Mouse (Mus musculus) lung, postnatal 36 days (tissue): ENCODE measurements at regions not wholly inside any gene's neighbourhood (a gene's known extent, or its start where the extent isn't known, plus 50 kb on each side); places are given as distances from the start of the nearest gene placed in this dataset.

ENCODE experiments used
- DNase-seq: peaks from one replicate; pipeline ENCODE4 v3.0.0; 2022; ENCODE audit warnings: mixed read lengths

DNA sequence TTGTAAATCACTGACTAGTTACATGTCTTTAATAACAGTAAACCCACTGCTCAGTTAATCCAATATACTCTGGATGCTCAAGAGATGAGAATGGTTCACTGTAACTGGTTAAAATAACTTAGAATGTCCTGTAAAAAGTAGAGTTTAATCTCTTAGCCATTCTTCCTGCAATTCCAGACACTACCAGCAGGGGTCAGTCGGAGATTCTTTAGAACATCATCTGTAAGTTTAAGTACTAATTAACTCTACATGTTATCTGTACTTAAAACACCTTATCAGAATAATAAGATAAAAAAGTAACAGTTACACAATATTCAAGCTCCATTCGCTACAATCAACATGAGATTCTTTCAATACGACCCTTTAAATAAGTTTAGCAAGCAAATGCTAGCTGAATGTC is 58.7 kb upstream of the Olig3 start:
- peak; percentile 56 for DNase-seq

DNA sequence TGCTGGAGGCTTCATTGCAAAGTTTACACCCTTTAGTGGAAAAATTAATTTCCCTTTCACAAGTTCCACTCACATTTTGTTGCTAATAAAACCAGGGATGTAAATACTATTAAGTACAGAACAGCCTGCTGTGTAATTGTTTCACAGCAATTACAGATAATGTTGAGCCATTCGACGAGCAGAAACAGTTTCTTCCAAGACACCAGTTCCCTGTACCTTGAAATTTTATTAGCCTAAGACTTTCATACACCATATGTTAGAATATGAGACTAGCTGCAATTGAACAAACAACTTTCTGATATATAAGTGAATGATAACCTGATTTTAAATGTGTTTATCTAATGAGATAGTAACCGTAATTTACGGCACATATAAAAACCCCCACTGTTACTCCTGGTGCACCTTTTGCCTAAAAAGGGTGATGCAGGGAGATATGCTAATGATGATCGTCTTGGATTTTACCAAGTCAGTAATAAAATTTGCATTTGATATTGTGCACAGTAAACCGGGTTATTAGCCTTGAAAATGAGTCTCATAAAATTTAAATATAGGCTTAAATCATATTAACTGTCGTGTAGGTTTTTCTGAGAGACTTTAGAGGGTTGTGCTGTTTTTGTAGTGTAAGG is 60.8 kb upstream of the Olig3 start:
- no peak for DNase-seq

DNA sequence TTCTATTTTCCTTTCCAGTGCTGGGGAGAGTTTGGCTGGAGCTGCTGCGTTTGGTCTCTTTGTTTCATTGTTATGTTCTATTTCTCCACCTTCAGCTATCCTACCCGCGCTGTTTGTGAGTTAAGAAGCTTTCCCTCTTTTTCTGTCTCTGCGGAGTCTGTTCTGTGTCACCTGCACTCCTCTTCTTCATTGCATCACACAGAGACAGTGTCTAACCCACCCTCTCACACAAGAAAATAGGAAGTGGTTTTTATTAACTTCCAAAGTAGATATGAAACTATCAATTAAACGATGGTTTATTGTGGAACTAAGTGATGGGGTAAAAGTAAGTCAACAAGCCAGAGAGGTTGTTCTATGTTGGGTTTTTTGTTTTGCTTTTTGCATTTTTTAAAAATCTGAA is 64.9 kb upstream of the Olig3 start:
- DNase-seq: no peak

DNA sequence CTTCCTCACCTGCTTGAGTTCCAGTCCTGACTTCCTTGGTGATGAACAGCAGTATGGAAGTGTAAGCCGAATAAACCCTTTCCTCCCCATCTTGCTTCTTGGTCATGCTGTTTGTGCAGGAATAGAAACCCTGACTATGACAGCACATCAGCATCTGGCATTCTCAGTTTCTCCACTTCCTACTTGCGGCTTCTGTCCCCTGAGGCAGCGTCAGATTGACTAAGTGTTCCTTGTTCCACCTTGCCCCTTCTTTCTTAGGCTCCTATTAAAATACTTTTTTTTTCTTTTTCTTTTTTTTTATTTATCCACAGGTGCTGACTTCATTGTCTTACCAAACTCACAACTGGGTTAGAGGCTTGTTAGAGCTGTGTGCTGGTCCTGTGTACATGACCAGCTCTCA is 65.3 kb upstream of the Olig3 start:
- DNase-seq: peak; percentile 7

DNA sequence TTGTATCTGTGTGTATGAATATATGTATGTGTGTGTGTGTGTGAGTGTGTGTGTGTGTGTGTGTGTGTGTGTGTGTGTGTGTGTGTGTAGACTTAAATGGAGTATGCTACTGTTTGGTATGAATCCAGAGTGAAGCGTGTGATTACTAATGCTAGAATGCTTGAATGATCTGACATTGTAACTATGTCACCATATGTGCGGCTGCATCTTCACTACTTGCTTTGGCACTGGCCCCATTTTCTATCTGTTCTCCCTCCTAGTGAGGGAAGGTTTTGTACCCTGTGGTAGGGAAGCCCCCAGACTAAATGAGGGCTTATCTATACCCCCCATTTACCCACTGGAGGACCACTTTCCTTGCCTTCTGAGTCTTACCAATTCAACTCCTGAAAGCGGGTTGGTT is 74.2 kb upstream of the Olig3 start:
- DNase-seq: no peak

DNA sequence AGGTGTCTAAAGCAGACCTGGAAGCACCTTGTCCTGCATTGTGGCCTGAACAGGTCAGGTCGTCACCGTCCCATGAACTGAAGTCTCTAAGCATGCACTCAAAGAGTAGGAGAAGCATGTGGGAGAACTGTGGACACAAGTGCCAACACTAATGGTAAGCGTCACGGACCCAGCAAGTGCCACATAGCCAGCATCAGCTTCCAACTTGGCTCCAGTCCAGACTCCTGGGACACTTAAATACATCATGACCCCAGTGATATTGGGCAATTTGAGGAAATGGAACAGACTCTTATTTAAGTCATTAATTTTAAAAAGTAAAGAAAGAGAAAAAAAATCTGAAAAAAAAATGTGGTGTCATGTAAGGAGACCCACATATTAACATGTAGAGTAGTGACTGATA is 75.3 kb upstream of the Olig3 start:
- no peak for DNase-seq

DNA sequence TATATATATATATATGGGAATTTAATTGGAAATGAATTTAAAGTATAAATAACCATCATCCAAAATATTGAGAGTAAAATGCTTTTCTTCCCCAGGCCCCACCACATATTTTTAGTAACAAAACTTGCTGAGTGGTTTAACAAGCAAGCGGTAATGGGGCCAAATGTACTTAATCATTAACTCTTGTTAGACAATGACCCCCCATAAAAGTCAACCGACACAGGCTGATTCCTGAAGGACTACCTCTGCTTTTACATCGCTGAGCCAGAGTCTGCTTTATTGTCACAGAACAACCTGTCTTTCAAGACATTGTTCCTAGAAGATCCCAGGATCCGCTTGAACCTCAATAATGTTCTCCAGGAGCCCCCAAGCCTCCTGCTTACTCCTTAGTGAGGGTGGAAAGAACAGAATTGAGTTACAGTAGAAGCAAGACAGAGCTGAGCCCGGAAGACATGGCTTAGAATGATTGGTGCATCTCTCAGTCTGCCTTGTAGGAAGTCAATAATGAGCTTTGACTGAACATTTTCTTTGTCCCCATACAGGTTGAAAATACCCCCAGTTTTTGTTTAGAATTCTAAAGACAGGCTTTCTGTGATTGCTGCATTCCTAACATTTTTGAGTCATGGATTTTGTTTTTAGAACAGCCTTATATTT is 78.0 kb upstream of the Olig3 start:
- DNase-seq: no peak

DNA sequence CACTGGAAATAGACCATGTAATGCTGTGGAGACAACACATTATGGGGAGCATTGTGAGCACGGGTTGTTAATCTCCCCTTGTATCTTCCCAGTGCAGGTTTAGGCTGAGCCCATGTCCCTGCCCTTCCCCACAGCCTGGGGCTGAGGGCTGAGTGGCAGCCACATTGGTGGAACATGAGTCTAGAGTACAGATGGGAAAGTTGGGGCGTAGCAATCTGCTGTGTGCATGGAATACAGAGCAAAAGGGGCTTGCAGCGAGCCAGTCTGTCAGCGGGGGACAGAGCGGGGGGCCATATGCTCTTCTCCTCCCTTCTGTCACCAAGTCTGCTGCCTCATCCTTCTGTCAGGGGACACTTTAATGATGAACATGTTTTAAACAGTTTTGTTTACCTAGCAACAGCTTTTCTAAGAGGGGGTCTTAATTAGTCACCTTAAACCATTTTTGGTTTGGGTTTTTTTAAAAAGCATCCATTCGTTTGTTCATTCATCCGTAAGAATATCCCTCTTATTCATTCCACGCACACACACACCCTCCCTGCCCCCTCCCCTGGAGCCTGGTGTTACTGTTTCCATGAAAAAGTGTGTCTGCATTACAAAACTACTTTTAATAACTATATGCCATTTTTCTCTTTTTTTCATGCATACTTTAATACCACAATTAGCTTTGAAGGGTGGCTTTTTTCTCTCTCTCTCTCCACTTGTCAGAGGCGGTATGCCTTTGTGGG is 79.1 kb upstream of the Olig3 start:
- no peak for DNase-seq

DNA sequence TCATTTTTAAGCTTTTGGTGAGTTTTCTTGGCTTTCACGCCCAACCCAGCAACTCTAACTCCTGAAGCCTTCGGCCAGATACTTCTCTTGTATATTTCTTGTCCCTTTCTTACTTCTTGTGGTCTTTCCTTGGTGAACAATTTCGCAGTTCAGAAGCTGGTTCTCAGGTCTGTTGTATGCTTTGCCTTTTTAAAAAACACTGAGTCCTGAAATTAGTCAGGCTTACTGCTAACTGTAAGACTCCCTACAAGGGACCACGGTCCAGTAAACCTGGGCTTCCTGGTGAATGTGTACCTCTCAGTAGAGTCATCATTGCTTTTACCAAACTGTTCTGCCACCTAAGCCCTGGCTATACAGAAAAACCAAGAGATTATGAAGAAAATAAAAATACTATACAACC is 81.3 kb upstream of the Olig3 start:
- no peak for DNase-seq

DNA sequence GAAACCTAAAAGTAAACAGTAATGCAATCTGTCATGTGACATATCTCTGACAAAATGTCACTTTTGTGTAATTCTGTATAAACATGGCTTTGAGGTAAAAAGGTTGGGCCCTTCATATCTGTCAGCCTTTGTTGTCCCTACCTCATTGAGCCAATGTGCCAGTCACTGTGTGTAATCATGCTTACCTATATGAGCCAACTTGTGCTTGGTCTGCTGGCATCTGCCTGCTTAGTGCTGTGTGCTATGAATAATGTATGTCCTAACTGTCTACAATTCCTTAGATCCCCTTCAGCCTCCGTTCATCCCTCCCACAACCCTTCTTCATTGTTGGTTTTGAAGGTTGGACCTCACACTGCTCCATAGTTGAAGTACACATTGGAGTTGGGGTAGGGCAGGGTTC is 86.9 kb upstream of the Olig3 start:
- no peak for DNase-seq

DNA sequence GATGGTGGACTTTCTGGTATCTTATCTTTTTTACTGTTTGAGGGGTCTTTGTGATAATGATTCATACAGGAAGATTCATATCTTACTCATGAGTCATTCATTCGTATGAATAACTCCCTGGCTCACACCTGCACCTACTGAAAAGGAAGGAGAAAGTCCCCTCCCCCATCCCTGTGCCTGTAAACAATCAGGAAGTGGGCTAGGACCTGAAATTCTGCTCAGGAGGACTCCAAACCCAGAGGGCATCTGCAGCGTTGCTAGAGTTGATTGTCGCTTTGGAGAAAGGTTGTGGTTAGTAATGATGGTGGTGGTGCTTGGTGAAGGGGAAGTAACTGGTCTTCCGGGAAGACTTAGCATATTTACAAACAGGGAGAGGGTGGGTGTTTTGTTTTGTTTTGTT is 88.3 kb upstream of the Olig3 start:
- DNase-seq: no peak

DNA sequence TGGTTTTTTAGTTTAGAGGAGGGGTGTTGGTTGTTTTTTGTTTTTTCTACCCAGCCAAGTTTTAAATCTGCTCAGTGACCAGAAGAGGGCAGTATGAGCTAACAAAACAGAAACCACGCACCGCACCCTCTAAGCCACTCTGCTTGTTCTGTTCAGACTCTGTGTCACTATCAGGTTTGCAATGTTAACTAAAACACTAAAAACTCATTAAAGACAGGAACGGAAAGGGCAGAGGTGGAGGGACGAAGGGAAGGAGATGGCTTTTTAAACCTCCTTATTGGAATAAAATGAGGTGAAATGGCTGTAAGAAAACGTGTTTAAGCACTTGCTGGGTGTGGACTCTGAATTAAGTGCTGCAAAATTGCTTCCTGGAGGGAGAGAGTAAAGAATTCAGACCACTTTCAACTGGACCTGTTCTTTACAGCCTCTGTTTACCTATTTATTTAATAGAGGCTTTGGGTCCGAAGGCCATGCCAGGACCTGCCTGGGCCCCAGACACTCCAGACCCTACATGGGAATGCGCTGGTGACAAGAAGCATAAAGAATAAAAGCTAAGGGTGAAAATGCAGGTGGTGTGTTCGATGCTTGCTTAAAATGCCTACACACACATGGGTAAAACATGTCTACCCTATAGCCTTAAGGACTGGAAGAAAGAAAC is 116.1 kb upstream of the Olig3 start:
- DNase-seq: peak; percentile 62

DNA sequence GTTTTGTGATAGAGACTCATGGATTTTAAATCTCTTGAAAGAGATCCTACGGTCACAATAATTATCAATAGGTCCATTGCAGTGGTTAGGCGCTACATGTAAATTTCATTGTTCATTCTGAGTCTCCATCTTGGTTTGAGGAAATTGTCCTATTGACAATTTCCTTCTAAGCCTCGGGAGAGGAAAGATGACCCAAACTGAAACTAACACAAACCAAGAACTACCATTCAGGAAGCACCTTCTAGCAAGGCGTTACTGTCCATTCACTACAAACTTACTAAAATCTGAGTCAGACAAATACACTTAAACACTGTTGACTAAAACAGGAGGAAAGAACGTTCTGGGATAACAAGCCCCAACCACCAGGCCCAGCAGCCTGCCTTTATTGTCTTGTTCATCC is 140.1 kb upstream of the Olig3 start:
- no peak for DNase-seq

DNA sequence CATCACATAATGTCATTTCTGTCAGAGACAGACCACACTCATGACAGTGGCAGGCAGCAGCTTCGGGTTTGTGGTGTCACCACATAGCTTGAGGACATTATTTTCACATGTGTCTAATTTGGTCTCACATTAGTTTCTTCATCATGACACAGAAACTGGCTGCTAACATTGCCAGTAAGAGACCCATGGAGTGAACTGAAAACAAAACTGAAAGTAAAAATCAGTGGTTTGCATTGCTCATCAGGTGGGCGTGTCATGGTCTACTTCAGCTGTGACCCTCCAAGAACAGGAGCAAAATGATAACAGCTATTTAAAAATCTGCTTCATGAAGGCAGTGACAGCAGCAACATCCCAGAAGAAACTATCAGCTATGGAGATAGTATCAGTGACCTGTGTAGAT is 146.6 kb upstream of the Olig3 start:
- no peak for DNase-seq

DNA sequence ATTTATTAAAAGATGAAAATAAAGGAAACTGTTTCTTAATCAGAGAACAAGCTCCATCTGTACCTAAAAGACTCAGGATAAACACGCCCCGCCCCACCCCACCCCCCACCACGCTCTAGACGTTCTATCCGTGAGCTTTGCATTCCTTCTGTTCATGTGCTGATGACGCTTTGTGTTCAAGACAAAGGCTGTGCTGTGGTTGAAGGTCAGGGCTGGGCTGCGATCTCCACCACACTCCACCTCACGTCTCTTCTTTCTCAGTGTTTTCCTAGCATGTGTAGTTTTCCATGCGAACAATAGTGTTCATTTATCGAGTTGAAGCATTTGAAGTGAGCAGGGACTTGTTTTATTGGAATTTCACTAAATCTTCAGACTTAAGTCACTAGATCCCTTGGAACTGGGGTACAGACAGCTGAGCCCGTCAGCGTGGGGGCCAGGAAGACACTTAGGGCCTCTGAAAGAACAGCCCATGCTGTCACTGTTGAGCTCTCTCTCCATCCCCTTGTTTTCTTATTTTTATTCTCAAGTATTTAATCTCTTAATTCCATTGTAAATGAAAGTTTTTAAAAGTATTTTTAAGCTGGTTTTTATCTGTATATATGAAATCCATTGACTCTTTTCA is 148.1 kb upstream of the Olig3 start:
- no peak for DNase-seq

DNA sequence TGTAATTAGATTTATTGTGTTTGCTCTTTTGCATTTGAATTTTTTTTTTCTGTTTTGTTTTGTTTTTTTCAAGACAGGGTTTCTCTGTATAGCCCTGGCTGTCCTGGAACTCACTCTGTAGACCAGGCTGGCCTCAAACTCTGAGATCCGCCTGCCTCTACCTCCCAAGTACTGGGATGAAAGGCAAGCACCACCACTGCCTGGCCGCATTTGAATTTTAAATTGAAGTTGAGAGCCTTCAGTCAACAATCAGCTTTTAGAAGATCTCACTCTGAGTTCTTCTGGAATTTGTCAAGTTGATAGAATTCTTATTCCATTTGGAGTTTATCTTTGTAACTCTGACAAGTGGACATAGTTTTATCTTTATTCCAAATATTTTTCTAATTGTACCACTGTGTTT is 148.8 kb upstream of the Olig3 start:
- DNase-seq: no peak

DNA sequence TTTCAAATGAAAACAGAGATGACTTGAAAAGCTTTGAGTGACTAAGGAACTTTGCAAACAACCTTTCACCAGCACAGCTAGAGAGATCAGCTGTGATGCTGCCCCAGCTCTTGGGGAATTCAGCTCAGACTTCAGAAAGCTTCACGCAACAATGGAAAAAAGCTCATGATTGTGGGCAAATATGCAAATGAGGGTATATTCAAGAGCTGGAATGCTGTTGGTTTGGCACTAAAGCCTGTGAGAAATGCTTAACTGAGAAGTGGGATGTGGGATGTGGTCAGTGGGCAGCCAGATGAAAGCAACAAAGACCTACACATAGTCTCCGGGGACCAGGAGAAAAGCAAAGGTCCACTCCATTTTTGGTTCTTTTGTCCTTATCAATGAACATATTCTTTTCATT is 156.0 kb upstream of the Olig3 start:
- no peak for DNase-seq

DNA sequence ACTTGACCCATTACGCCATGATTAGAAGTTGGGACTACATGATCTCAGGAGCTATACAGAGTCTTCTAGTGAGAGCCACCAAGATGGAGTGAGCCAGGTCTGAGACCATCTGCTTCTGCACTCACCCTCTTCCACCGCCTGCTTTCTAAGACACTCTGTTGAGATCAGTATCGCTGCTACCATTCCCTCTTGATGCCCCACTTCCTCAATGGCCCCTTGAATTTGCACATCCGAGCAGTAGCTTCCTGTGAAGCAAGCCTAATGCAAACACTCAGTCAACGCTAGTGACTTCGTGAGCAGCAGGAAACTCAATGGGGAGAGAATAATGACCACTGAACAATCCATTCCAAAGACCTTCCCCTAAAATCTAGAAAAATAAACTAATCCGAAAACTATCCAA is 160.7 kb upstream of the Olig3 start:
- no peak for DNase-seq

DNA sequence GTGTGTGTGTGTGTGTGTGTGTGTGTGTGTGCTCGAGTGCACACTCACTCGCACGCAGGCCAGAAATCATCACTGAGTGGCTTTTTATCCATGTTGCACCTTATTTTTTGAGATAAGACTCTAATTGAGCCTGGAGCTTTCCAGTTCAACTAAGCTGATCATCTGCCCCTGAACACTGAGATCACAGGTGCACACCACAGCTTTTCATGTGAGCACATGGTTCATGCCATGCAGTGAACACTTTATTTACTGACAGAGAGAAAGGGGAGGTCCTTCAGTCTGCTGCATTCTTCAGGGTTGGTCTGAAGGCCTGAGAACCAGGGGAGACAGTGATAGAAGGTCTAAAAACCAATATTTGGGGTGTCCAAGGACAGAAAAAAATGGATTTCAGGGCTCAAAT is 161.7 kb upstream of the Olig3 start:
- DNase-seq: no peak

DNA sequence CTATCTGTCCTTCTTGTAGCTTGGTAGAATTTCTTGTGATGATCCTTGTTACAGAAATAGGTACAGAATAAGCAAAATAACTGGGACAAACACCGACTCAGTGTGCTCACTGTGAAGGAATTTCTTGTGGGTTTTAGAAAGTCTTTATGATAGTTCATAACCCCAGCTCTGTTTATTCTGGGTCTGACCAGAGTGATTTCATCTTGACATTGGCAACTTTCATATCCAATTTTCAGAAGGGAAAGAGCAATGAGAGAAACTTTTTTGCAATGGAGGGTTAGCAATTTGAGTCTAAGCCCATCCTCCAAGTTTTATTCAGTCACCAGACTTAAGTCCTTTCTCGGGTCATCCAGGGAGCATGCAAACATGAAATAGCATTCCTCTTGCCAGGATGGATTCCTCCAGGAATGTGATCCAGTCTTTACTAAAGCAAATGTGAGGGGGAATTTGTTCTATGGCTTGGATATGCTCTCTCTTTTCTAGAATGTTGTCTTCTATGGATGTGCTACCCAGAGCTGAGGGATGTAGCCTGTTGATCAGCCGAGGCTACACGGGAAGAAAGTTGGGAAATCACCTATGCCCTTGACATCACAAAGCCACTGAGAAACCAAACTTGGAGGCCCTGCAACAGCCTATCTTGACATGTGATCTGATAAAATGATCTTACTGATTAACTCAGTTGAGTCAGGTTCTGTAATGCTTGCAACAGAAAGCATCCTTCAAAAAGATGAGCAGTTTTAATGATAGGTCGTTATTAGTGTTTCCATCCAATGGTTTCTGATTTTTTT is 163.2 kb upstream of the Olig3 start:
- no peak for DNase-seq

DNA sequence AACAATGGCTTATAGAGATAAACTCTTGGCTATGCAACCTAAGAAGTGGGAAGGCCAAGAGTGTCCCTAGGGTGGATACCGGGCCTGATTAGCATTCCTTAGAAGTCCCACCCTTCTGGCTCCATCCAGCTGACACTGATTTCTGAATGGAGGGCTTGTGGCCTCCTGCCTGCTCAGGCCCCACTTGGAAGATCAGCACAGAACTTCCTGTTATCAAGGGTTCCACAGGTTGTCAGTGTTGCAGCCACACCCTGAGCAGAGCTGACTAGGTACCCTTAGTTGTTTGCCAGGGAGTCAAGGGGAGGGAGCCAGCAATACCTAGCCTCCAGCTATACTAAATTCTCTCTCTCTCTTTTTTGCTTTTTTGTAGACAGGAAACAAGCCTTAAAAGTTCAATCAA is 164.1 kb upstream of the Olig3 start:
- no peak for DNase-seq

DNA sequence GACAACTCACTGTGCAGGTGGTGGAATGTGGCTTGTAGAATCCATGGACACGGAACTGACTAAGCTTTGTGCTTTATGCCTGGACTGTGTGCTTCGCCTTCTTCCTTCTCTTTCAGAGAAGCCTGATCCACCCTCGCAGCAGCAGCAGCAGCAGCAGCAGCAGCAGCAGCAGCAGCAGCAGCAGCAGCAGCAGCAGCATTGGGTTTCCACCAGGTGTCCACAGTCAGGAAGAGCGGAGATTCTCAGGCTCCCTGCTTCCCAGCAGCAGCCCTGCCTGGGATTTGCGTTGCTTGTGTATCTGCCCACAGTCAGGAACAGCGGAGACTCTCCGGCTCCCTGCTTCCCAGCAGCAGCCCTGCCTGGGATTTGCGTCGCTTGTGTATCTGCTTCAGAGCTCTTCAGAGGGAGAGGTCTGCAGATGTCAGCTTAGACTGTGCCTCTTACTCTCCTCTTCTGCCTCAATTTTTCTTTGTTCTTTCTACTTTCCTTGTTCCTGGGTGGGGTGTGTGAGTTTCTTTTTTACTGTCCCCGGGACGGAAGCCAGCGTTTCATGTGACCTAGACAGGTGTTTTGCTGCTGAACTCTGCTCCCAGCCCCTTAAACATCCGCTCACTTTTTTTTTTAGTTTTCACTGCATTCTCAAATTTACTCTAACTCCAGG is 168.1 kb upstream of the Olig3 start:
- no peak for DNase-seq
